Mouse (Mus musculus): ENCODE measurements around the gene Casz1. TPM values are rescaled to one million over a fixed set of nuclear protein-coding genes. Genes with fewer than 3 reads are reported as not detected.

The Casz1 gene
- polyA plus RNA-seq, 2 experiments, result 5.5 to 7.4 TPM

- Histone ChIP-seq H3K4me1 (ENCODE audit: control insufficient read depth, insufficient read depth, low read length) (peaks cover 31% of the 10 kb centered on the region), H3K9ac (ENCODE audit: low read depth, low read length, severe bottlenecking) (no peak overlapping the region), H3K36me3 (ENCODE audit: control insufficient read depth, insufficient read depth, low read length) (no peaks in the 10 kb centered on the region), H3K27ac (replicated peaks; ENCODE audit: low read depth, low read length) (no peak overlapping the region), H3K4me3 (replicated peaks; ENCODE audit: low read length) (no peak overlapping the region), H3K4me2 (replicated peaks; ENCODE audit: low read depth, low read length, severe bottlenecking) (no peak overlapping the region), H3K9me3 (ENCODE audit: control insufficient read depth, low read length) (no peaks in the 10 kb centered on the region), H3K27me3 (ENCODE audit: control insufficient read depth, insufficient read depth, low read length) (peaks cover 28% of the 10 kb centered on the region)
- DNase-seq (ENCODE audit: low spot score) (no peak), ATAC-seq (ENCODE audit: low FRiP score, low read depth) (no peak)
- WGBS, result 48% methylated on average over 17 of the region's 18 CpGs
- no peak for TF ChIP-seq POLR2A (IDR thresholded peaks at IDR 0.05; ENCODE audit: borderline replicate concordance, extremely low read depth, insufficient read depth, insufficient read length)
These were observed 121.5 kb downstream of the Casz1 start for GRCm38 (mm10) chr4:148925589-148926359.

- Histone ChIP-seq H3K4me1 (ENCODE audit: control insufficient read depth, insufficient read depth, low read length) (peaks cover 25% of the 10 kb centered on the region), H3K27me3 (ENCODE audit: control insufficient read depth, insufficient read depth, low read length) (peaks cover 22% of the 10 kb centered on the region), H3K9me3 (ENCODE audit: control insufficient read depth, low read length) (no peaks in the 10 kb centered on the region), H3K4me2 (replicated peaks; ENCODE audit: low read depth, low read length, severe bottlenecking) (no peak overlapping the region), H3K36me3 (ENCODE audit: control insufficient read depth, insufficient read depth, low read length) (no peaks in the 10 kb centered on the region), H3K9ac (ENCODE audit: low read depth, low read length, severe bottlenecking) (no peak overlapping the region), H3K4me3 (replicated peaks; ENCODE audit: low read length) (no peak overlapping the region), H3K27ac (replicated peaks; ENCODE audit: low read depth, low read length) (no peak overlapping the region)
- no peak for TF ChIP-seq POLR2A (IDR thresholded peaks at IDR 0.05; ENCODE audit: borderline replicate concordance, extremely low read depth, insufficient read depth, insufficient read length)
- DNase-seq (ENCODE audit: low spot score) (peak; percentile 62), ATAC-seq (ENCODE audit: low FRiP score, low read depth) (peak; percentile 58)
- WGBS, result 4% methylated on average over 7 of the region's 8 CpGs
These were observed 122.2 kb downstream of the Casz1 start for GRCm38 (mm10) chr4:148926459-148926858.

GRCm38 (mm10) chr4:148928316-148928715 lies 124.1 kb downstream of the Casz1 start:
- no peak overlapping the region for H3K9ac ChIP-seq (ENCODE audit: low read depth, low read length, severe bottlenecking)

GRCm38 (mm10) chr4:148928876-148929275 lies 124.6 kb downstream of the Casz1 start:
- H3K4me2 ChIP-seq (replicated peaks; ENCODE audit: low read depth, low read length, severe bottlenecking), result no peak overlapping the region
- H3K4me1 ChIP-seq (ENCODE audit: control insufficient read depth, insufficient read depth, low read length), result peaks cover 11% of the 10 kb centered on the region
- no peak for TF ChIP-seq POLR2A (IDR thresholded peaks at IDR 0.05; ENCODE audit: borderline replicate concordance, extremely low read depth, insufficient read depth, insufficient read length)
- H3K9ac ChIP-seq (ENCODE audit: low read depth, low read length, severe bottlenecking), result no peak overlapping the region
- H3K27ac ChIP-seq (replicated peaks; ENCODE audit: low read depth, low read length), result no peak overlapping the region
- H3K4me3 ChIP-seq (replicated peaks; ENCODE audit: low read length), result no peak overlapping the region
- 93% methylated on average over 16 of the region's 16 CpGs for WGBS
- H3K9me3 ChIP-seq (ENCODE audit: control insufficient read depth, low read length), result no peaks in the 10 kb centered on the region
- peaks cover 4% of the 10 kb centered on the region; the same call in 1 of the 2 replicates for H3K27me3 ChIP-seq (ENCODE audit: control insufficient read depth, insufficient read depth, low read length)
- no peaks in the 10 kb centered on the region for H3K36me3 ChIP-seq (ENCODE audit: control insufficient read depth, insufficient read depth, low read length)
- DNase-seq (ENCODE audit: low spot score) (no peak), ATAC-seq (ENCODE audit: low FRiP score, low read depth) (no peak)

More at GRCm38 (mm10) chr4:148928316-148928715, 124.1 kb downstream of the Casz1 start:
- no peaks in the 10 kb centered on the region for H3K36me3 ChIP-seq (ENCODE audit: control insufficient read depth, insufficient read depth, low read length)
- no peaks in the 10 kb centered on the region for H3K9me3 ChIP-seq (ENCODE audit: control insufficient read depth, low read length)
- 63% methylated on average over 9 of the region's 9 CpGs for WGBS
- H3K4me2 ChIP-seq (replicated peaks; ENCODE audit: low read depth, low read length, severe bottlenecking), result no peak overlapping the region
- no peak overlapping the region for H3K27ac ChIP-seq (replicated peaks; ENCODE audit: low read depth, low read length)
- peaks cover 9% of the 10 kb centered on the region; the same call in 1 of the 2 replicates for H3K27me3 ChIP-seq (ENCODE audit: control insufficient read depth, insufficient read depth, low read length)
- DNase-seq (ENCODE audit: low spot score), result no peak
- no peak for TF ChIP-seq POLR2A (IDR thresholded peaks at IDR 0.05; ENCODE audit: borderline replicate concordance, extremely low read depth, insufficient read depth, insufficient read length)
- no peak overlapping the region for H3K4me3 ChIP-seq (replicated peaks; ENCODE audit: low read length)
- peaks cover 17% of the 10 kb centered on the region for H3K4me1 ChIP-seq (ENCODE audit: control insufficient read depth, insufficient read depth, low read length)
- no peak for ATAC-seq (ENCODE audit: low FRiP score, low read depth)

GRCm38 (mm10) chr4:148930721-148931229 lies 126.5 kb downstream of the Casz1 start:
- WGBS, result 51% methylated on average over 9 of the region's 9 CpGs
- Histone ChIP-seq H3K9ac (ENCODE audit: low read depth, low read length, severe bottlenecking) (no peak overlapping the region), H3K27ac (replicated peaks; ENCODE audit: low read depth, low read length) (no peak overlapping the region), H3K9me3 (ENCODE audit: control insufficient read depth, low read length) (no peaks in the 10 kb centered on the region), H3K4me2 (replicated peaks; ENCODE audit: low read depth, low read length, severe bottlenecking) (no peak overlapping the region), H3K27me3 (ENCODE audit: control insufficient read depth, insufficient read depth, low read length) (no peaks in the 10 kb centered on the region; the same call in 1 of the 2 replicates), H3K36me3 (ENCODE audit: control insufficient read depth, insufficient read depth, low read length) (no peaks in the 10 kb centered on the region), H3K4me1 (ENCODE audit: control insufficient read depth, insufficient read depth, low read length) (peaks cover 19% of the 10 kb centered on the region), H3K4me3 (replicated peaks; ENCODE audit: low read length) (no peak overlapping the region)
- TF ChIP-seq POLR2A (IDR thresholded peaks at IDR 0.05; ENCODE audit: borderline replicate concordance, extremely low read depth, insufficient read depth, insufficient read length), result no peak
- ATAC-seq (ENCODE audit: low FRiP score, low read depth), result no peak
- DNase-seq (ENCODE audit: low spot score), result no peak

Measured in limb, embryonic 14.5 days (tissue).